Mouse (Mus musculus) CD4-positive helper T cell, adult 2 months (primary cell): ENCODE measurements around the gene Ccdc138.
"Not testable (repeated sequence)": the region's sequence is repeated elsewhere in the genome, so short reads cannot be mapped to it uniquely, and the experiment has no call there.

Source experiments
- DNase-seq: peaks from one replicate; pipeline ENCODE4 v3.0.0-alpha.2; 2012; ENCODE audit warnings: low read depth, missing footprints, low spot score

Gene Ccdc138

GRCm38 (mm10) chr10:58497320-58498284 is at the start of gene Ccdc138:
TSS of gene Ccdc138 (plus strand) at chr10:58497948.
- DNase-seq: peak; percentile 95

- DNase-seq: no peak
Measured at GRCm38 (mm10) chr10:58451575-58451974, 46.2 kb upstream of the Ccdc138 start.

- DNase-seq: no peak
Measured at GRCm38 (mm10) chr10:58452185-58452584, 45.6 kb upstream of the Ccdc138 start.

DNA sequence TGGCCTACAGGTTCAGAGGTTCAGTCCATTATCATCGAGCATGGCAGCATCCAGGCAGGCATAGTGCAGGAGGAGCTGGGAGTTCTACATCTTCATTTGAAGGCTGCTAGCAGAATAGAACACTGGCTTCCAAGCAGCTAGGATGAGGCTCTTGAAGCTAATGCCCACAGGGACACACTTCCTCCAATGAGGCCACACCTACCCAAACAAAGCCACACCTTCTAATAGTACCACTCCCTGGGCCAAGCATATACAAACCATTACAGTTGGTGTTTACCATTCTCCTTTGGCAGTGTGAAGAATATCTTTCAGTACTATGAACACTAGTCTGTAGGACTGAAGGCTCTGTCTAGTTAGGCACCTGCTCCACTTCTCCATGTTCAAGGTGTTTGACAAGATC is 37.9 kb upstream of the Ccdc138 start:
- DNase-seq: no peak

- no peak for DNase-seq
Measured at GRCm38 (mm10) chr10:58477086-58477755, 20.5 kb upstream of the Ccdc138 start.

GRCm38 (mm10) chr10:58478071-58478578 is 19.6 kb upstream of the Ccdc138 start:
- DNase-seq: no peak

DNA sequence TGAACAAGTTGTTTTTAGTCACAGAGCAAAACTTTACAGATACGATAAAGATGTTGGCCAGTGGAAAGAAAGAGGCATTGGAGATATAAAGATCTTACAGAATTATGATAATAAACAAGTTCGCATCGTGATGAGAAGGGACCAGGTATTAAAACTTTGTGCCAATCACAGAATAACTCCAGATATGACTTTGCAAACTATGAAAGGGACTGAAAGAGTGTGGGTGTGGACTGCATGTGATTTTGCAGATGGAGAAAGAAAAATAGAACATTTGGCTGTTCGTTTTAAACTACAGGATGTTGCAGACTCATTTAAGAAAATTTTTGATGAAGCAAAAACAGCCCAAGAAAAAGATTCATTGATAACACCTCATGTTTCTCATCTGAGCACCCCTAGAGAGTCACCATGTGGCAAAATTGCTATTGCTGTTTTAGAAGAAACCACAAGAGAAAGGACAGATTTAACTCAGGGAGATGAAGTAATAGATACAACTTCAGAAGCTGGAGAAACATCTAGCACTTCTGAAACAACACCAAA is 17.7 kb upstream of the Ccdc138 start:
- peak; percentile 57 for DNase-seq

DNA sequence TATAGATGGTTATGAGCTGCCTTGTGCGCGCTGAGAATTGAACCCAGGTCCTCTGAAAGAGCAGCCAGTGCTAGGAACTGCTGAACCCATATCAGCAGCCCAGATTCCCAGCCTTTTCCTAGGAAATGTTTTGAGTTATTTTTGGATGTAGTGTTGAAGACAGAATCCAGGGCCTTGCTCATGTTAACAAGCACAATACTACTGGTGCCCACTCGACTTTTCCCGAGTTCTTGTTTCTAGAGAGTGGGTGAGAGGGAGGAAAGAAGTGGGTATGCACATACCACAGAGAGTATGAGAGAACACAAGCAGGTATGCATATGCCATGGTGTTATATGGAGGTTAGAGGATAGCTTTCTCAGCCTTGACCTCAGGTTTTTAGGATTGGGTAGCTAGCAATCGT is 6.7 kb upstream of the Ccdc138 start:
- no peak for DNase-seq

DNA sequence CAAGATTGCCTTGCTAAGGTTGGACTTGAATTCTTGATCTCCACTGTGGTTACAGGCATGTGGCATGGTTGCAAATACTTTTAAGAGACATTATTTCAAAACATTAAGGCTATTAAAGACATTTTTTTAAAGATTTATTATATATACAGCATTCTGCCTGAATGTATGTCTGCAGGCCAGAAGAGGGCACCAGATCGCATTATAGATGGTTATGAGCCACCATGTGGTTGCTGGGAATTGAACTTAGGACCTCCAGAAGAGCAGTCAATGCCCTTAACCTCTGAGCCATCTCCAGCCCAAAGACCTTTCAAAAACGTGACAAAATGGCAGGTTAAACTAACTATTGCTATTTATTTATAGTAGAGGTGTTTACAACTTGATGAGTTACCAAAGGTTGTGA is 2.1 kb upstream of the Ccdc138 start:
- DNase-seq: no peak

- DNase-seq: peak; percentile 20
Measured at GRCm38 (mm10) chr10:58496732-58497131, 1.0 kb upstream of the Ccdc138 start.

- no peak for DNase-seq
Measured at GRCm38 (mm10) chr10:58498516-58498915, 768 bp downstream of the Ccdc138 start.

DNA sequence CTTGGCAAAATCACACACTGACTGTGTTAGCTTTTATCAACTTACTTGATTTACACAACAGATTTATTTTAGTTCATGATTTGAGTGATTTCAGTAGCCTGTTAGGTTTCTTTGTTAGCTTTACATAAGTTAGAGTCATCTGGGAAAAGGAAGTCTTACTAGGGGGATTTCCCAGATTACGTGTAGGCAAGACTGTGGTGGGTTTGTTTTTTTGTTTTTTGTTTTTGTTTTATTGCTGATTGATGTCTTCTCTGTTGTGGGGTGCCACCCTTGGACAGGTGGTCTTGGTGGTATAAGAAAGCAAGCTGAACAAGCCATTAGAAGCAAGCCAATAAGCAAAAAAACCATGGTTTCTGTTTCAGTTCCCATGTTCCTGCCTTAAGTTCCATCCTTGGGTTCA is 31.6 kb downstream of the Ccdc138 start:
- DNase-seq: peak; percentile 22

DNA sequence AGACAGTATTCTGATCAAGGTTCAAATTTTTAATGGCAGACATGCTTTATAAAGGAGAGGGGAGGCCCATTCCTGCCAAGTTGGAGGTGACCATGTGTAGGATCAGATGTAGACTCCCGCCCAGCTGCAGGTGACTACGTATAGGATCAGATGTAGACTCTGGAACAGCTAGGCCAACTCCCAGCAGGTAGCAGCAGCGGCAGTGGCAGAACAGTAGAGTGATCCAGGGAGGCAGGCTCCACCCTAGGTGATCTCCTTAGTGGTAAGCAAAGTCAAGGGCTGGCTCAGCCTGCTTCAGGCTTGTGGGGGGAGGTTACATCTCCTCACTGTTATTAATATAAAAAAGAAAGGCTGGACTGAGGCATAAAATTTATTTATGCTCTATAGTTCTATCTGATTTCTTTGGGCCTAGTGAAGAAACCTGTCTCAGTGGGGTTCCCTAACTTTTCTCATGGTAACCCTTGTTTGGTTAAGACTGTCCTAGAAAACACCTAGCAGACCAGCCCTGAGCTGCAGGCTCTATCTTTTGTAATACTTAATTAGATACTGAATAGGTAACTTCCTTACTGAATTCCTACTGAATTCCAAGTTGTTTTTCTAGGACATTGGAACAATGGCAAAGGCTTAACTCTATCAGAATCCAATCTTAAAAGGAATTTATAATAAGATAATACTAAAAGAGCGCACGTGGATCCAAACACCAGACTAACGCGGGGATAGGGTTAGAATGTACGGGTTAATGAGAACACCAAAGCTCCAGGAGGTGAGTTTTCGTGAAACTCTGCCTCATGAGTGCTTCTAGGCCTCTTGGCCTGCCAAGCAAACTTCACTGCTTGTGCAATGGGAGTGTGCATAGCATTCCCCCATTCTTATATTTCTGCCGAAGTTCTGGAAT is 33.4 kb downstream of the Ccdc138 start:
- no peak for DNase-seq

DNA sequence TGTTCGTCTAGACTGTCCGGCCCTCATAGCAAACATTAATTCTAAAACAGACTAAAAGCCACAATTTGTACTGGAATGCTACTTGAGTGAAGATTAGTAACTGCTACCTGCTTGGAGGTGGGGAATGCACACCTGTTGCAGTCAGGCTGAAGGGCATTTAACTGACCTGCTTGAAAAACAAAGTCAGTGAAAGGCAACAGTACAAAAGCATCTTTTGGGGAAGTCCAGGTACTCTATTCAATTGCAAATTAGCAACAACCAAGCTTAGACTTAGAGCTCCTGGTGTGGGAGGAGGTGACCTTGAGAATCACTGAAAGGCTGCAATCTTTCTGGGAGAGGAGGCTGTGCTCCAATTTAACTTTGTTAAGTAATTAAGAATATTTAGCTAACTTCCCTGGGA is 34.4 kb downstream of the Ccdc138 start:
- no peak for DNase-seq

- not testable (repeated sequence) for DNase-seq
Measured at GRCm38 (mm10) chr10:58536276-58536675, 38.5 kb downstream of the Ccdc138 start.

DNA sequence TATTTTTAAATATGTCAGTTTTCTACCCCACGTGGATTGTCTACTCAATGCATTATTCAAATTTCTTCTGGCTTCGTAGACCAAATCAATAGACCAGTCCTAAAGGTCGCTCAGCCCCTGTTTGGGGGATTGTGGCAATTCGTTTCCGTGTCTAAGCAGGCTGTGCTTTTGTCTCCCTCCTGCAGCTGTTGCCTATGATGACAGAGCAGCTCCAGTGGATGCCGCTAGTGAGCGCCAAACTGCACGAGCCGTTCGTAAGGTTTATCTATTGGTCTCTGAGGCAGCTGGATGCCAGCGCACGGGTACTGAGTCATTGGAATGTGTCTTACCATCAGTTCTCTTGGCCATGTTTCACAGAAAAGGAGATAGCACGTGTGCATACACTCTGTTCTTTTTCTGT is 42.9 kb downstream of the Ccdc138 start:
- no peak for DNase-seq

GRCm38 (mm10) chr10:58548739-58549138 is 51.0 kb downstream of the Ccdc138 start:
- DNase-seq: no peak

- no peak for DNase-seq
Measured at GRCm38 (mm10) chr10:58554693-58555387, 57.1 kb downstream of the Ccdc138 start.

GRCm38 (mm10) chr10:58559098-58559497 is 61.4 kb downstream of the Ccdc138 start:
- peak; percentile 53 for DNase-seq

DNA sequence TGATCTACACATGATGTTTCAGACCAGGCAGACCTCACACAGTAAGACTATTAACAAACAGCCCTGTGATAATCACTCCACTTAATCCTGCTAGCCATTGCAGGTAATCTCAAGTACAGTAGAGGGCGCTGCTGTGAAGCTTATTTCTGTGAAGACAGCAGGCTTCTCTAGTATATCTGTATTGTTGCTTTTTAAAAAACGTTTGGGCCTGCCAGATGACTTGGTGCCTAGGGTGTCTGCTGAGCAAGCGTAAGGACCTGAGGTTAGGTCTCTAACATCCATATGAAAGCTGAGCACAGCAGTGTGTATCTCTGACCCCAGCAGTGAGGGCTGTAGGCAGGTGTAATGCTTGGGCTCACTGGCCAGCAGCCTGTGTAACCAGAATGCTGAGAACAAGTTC is 62.2 kb downstream of the Ccdc138 start:
- DNase-seq: peak; percentile 35

DNA sequence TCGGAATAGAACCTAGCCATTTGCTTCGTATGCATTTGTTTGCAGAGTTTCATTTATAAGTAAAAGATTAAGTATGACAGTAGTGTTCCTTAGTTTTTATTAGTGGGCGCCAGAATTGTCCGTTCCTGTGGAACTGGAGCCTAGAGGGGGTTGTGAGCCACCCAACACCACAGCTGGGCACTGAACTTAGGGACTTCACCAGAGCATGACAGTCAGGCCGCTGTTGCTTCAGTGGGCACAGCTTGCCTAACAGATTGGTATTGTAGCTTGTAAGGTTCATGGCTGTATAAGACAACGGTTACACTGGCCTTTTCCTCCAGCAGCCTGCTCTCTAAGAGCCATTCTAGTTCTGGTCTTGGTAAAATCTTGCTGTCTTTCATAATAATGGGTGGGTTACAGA is 62.8 kb downstream of the Ccdc138 start:
- no peak for DNase-seq
